Mouse (Mus musculus) right cerebral cortex, postnatal 4 days (tissue): Measurements from ENCODE around the gene Elf2.
"Not testable (repeated sequence)": the region's sequence is repeated elsewhere in the genome, so short reads cannot be mapped to it uniquely, and the experiment has no call there.

Source experiments
- DNase-seq: peaks from one replicate; pipeline ENCODE4 v3.0.0-alpha.2; 2022

Gene Elf2

GRCm38 (mm10) chr3:51327817-51328216 is 12.6 kb downstream of the Elf2 start:
- DNase-seq = no peak

- DNase-seq = no peak
These were observed 13.1 kb downstream of the Elf2 start for GRCm38 (mm10) chr3:51327429-51327797.

- no peak for DNase-seq
These were observed 13.6 kb downstream of the Elf2 start for GRCm38 (mm10) chr3:51326664-51327428.

GRCm38 (mm10) chr3:51325475-51325874 is 15.0 kb downstream of the Elf2 start:
- no peak for DNase-seq

- no peak for DNase-seq
These were observed 17.5 kb downstream of the Elf2 start for GRCm38 (mm10) chr3:51323006-51323405.

- no peak for DNase-seq
These were observed 18.1 kb downstream of the Elf2 start for GRCm38 (mm10) chr3:51322326-51322725.

- DNase-seq = no peak
These were observed 19.3 kb downstream of the Elf2 start for GRCm38 (mm10) chr3:51321141-51321540.

- DNase-seq = not testable (repeated sequence)
These were observed 22.4 kb downstream of the Elf2 start for GRCm38 (mm10) chr3:51318053-51318452.

GRCm38 (mm10) chr3:51316876-51317275 is 23.6 kb downstream of the Elf2 start:
- no peak for DNase-seq

GRCm38 (mm10) chr3:51311638-51312037 is 28.8 kb downstream of the Elf2 start:
- no peak for DNase-seq

GRCm38 (mm10) chr3:51310098-51310497 is 30.4 kb downstream of the Elf2 start:
- no peak for DNase-seq

- DNase-seq = no peak
These were observed 33.8 kb downstream of the Elf2 start for GRCm38 (mm10) chr3:51306621-51307020.

GRCm38 (mm10) chr3:51305961-51306360 is 34.5 kb downstream of the Elf2 start:
- no peak for DNase-seq

- no peak for DNase-seq
These were observed 37.4 kb downstream of the Elf2 start for GRCm38 (mm10) chr3:51302971-51303476.

- DNase-seq = no peak
These were observed 38.9 kb downstream of the Elf2 start for GRCm38 (mm10) chr3:51301583-51301982.

- no peak for DNase-seq
These were observed 43.7 kb downstream of the Elf2 start for GRCm38 (mm10) chr3:51296790-51297189.

GRCm38 (mm10) chr3:51295225-51295624 is 45.2 kb downstream of the Elf2 start:
- DNase-seq = no peak

GRCm38 (mm10) chr3:51294251-51294650 is 46.2 kb downstream of the Elf2 start:
- no peak for DNase-seq

- DNase-seq = peak; percentile 87
These were observed 51.3 kb downstream of the Elf2 start for GRCm38 (mm10) chr3:51288880-51289821.

- no peak for DNase-seq
These were observed 56.1 kb downstream of the Elf2 start for GRCm38 (mm10) chr3:51284375-51284774.

GRCm38 (mm10) chr3:51281727-51282126 is 58.7 kb downstream of the Elf2 start:
- no peak for DNase-seq

GRCm38 (mm10) chr3:51278433-51278832 is 62.0 kb downstream of the Elf2 start:
- DNase-seq = no peak
